Mouse (Mus musculus): ENCODE results near the gene Tatdn3. TPM values are rescaled to one million over a fixed set of nuclear protein-coding genes. Genes with fewer than 3 reads are reported as not detected.
A peak's percentile ranks its signal among the peaks of the same experiment; 100 is the strongest.

Tatdn3 gene
- total and polyA plus RNA-seq, 3 experiments: 1.6 to 50.0 (median 33.6) TPM

DNA sequence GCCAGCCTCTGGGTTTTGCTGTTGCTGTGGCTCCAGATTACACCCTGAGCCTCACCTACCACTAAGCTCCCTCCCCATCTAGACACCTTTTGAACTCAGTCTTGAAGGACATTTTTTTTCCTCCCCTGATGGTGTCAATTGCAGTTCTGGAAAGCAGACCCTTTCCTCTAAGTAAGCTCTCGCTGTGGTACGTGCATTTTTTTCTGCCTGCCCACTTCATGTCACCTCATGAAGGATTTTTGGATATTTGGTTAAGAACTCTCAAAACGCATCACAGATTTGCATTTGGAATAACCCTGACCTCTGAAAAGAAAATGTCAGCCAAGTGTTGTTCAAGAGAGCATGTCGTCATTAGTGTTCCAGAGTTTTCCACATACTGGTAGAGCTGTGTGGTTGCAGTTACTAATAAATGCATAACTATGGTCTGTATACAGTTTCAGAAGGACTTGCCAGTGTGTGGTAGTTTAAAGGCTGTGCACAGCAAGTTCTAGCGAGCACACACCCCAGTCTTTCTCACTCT, 37.1 kb upstream of the Tatdn3 start:
- DNase-seq (ENCODE audit: low spot score): no peak
- H3K4me3 ChIP-seq (ENCODE audit: low read depth, low read length): no peak overlapping the region
- no peaks in the 10 kb centered on the region for H3K36me3 ChIP-seq (replicated peaks)
- H3K4me1 ChIP-seq (ENCODE audit: insufficient read depth, low read depth, low read length): peaks cover 38% of the 10 kb centered on the region
- TF ChIP-seq GATA1 (IDR thresholded peaks at IDR 0.05; ENCODE audit: borderline replicate concordance, low read length) (no peak), POLR2AphosphoS5 (IDR thresholded peaks at IDR 0.05; ENCODE audit: insufficient replicate concordance, low read depth, low read length) (no peak), GATA2 (IDR thresholded peaks at IDR 0.05; ENCODE audit: borderline replicate concordance, low read depth, low read length) (no peak), TAL1 (conservative IDR thresholded peaks at IDR 0.05; ENCODE audit: low read depth, low read length) (no peak), CTCF (IDR thresholded peaks at IDR 0.05; ENCODE audit: low read depth, low read length) (no peak)
- peaks cover 50% of the 10 kb centered on the region for H3K27me3 ChIP-seq (ENCODE audit: insufficient read depth, low read length)
- peaks cover 5% of the 10 kb centered on the region for H3K9me3 ChIP-seq (replicated peaks)
- no peak for ATAC-seq (ENCODE audit: extremely low read depth, insufficient number of reproducible peaks, low FRiP score, poor library complexity, severe bottlenecking)

DNA sequence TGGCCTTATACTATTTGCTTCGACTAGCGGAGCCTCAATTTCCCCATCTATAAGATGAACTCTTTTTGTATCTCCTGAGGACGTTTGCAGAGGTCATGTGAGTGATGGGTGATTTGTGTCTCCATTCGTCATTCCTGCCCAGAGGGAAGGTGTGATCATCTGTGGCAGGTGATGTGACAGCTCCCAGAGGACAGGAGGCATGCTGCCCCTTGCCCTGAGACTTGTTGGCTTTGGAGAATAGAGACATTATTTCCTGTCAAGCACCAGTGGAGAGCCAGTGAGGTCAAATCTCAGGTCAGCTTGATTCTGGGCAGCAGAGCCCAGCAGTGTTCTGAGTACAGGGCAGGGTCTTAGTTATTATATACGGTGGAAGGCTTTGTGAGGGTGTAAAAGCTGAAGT, 36.4 kb upstream of the Tatdn3 start:
- H3K36me3 ChIP-seq (replicated peaks): no peaks in the 10 kb centered on the region
- TF ChIP-seq TAL1 (conservative IDR thresholded peaks at IDR 0.05; ENCODE audit: low read depth, low read length) (no peak), GATA2 (IDR thresholded peaks at IDR 0.05; ENCODE audit: borderline replicate concordance, low read depth, low read length) (no peak), POLR2AphosphoS5 (IDR thresholded peaks at IDR 0.05; ENCODE audit: insufficient replicate concordance, low read depth, low read length) (no peak), GATA1 (IDR thresholded peaks at IDR 0.05; ENCODE audit: borderline replicate concordance, low read length) (no peak), CTCF (IDR thresholded peaks at IDR 0.05; ENCODE audit: low read depth, low read length) (no peak)
- ATAC-seq (ENCODE audit: extremely low read depth, insufficient number of reproducible peaks, low FRiP score, poor library complexity, severe bottlenecking): no peak
- no peak for DNase-seq (ENCODE audit: low spot score)
- H3K27me3 ChIP-seq (ENCODE audit: insufficient read depth, low read length): peaks cover 45% of the 10 kb centered on the region
- peaks cover 5% of the 10 kb centered on the region for H3K9me3 ChIP-seq (replicated peaks)
- peaks cover 45% of the 10 kb centered on the region for H3K4me1 ChIP-seq (ENCODE audit: insufficient read depth, low read depth, low read length)
- no peak overlapping the region for H3K4me3 ChIP-seq (ENCODE audit: low read depth, low read length)

DNA sequence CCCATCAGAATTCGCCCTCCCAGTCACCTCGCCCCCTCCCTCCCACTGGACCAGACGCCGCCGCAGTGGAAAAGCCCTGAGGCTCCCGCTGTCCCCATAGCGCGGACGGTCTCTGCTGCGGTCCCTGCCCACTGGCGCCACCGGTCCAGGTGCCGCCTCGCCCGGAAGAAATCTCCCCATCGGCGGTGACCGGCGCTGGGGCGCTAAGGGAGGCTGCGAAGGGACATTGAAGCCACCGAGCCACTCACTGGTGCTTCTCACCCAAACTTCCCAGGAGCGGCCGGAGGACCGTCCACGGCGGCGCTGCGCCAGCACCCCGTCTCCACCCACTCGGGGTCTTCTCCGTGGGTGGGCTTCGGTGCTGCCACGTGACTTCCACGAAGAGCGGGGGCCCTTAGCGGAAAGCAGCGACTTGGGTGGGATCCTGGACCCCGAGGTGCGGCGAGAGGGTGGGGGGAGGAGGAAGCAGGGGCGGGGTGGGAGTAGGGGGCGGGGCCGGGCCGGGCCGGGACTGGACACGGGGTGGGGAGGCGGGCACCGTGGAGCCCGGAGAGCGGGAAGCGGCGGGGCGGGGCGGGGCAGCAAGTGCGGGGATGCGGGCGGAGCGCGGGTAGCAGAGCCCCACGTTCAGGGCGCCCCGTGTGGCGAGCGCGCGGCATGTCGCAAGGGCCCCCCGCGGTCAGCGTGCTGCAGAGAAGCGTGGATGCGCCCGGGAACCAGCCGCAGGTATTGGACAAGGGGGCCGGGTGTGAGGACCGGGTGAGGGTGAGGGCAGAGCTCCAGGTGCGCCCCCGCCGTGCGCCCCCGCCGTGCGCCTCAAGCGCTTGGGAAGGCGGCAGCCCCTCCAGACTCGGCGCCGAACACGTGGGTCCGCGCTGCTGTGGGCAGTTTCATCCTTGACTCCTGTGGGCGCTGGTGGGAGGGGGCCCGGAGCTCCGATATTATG, 35.3 kb upstream of the Tatdn3 start, which contains the start of gene Batf3:
Batf3 (plus strand) TSS at position 46 of the 946 bp plus-strand sequence.
- TF ChIP-seq GATA1 (IDR thresholded peaks at IDR 0.05; ENCODE audit: borderline replicate concordance, low read length) (no peak), CTCF (IDR thresholded peaks at IDR 0.05; ENCODE audit: low read depth, low read length) (no peak)
- ATAC-seq (ENCODE audit: extremely low read depth, insufficient number of reproducible peaks, low FRiP score, poor library complexity, severe bottlenecking) (no peak), DNase-seq (ENCODE audit: low spot score) (no peak)
- peaks cover 44% of the 10 kb centered on the region for H3K27me3 ChIP-seq (ENCODE audit: insufficient read depth, low read length)
- H3K4me1 ChIP-seq (ENCODE audit: insufficient read depth, low read depth, low read length): peaks cover 54% of the 10 kb centered on the region
- peak within 1 kb of the TSS; percentile 56; the same call in 1 of the 2 replicates for H3K4me3 ChIP-seq (ENCODE audit: low read depth, low read length)
- no peaks in the 10 kb centered on the region for H3K36me3 ChIP-seq (replicated peaks)
- H3K9me3 ChIP-seq (replicated peaks): peaks cover 5% of the 10 kb centered on the region

DNA sequence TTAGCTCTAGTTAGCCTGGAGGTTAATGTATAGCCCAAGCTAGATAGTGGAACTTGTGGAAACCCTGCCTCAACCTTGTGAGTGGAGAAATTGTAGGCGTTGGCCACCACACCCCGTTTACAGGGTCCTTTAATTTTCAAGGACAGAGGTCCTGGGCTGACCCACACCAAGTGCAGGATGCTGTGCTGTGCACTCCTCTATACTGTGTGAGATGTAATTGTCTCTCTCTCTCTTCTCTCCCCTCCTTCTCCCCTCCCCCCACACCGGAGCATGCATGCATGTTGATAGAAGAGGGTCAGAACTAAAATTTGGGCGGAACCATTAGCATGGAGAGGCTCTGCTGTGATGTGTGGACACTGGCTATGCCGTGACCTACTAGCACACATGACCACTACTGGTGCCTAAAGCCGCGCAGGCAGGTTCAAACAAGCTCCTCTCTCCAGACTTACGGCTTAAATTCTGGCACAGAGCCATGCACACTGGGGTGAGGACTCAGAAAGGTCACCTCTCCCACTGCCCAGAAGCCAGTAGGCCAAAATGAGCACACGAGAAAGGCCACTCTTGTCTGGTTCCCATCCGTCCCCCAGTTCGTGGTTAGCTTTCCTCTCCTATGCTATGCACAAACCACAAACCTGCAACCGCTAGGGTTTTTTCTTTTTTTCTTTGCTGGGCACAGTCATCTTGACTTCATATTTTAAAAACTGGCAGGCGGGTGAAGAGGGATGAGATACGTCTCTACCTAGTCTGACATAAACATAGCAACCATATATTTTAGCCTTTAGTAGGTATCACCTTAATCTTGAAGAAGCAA, 34.3 kb upstream of the Tatdn3 start:
- Histone ChIP-seq H3K27me3 (ENCODE audit: insufficient read depth, low read length) (peaks cover 39% of the 10 kb centered on the region), H3K4me3 (ENCODE audit: low read depth, low read length) (peak overlapping the region; percentile 17; the same call in 1 of the 2 replicates), H3K4me1 (ENCODE audit: insufficient read depth, low read depth, low read length) (peaks cover 55% of the 10 kb centered on the region), H3K36me3 (replicated peaks) (no peaks in the 10 kb centered on the region), H3K9me3 (replicated peaks) (peaks cover 5% of the 10 kb centered on the region)
- ATAC-seq (ENCODE audit: extremely low read depth, insufficient number of reproducible peaks, low FRiP score, poor library complexity, severe bottlenecking): no peak
- DNase-seq (ENCODE audit: low spot score): no peak
- no peak for TF ChIP-seq TAL1 (conservative IDR thresholded peaks at IDR 0.05; ENCODE audit: low read depth, low read length)
- no peak for TF ChIP-seq GATA1 (IDR thresholded peaks at IDR 0.05; ENCODE audit: borderline replicate concordance, low read length)
- TF ChIP-seq CTCF (IDR thresholded peaks at IDR 0.05; ENCODE audit: low read depth, low read length): no peak
- TF ChIP-seq GATA2 (IDR thresholded peaks at IDR 0.05; ENCODE audit: borderline replicate concordance, low read depth, low read length): no peak
- TF ChIP-seq POLR2AphosphoS5 (IDR thresholded peaks at IDR 0.05; ENCODE audit: insufficient replicate concordance, low read depth, low read length): no peak

DNA sequence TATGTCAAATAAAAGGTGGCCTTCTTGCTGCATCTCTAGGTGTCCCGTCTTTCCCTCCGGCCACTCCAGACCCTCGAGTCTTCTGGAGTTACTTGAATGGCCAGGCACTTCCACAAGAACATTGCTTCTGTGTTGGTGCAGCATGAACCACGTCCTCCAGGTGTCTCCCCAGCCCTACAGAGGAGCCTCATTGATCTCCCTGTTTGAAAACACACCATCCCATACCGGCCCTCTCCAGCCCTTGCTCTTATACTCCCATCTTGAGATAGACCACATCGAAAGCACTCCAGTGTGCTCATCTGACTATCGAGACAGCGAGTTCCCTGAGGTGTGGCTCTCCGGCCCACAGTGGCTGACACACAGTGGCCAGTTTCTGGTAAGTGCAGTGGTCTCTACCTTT, 32.3 kb upstream of the Tatdn3 start:
- no peaks in the 10 kb centered on the region for H3K9me3 ChIP-seq (replicated peaks)
- H3K4me3 ChIP-seq (ENCODE audit: low read depth, low read length): no peak overlapping the region
- H3K4me1 ChIP-seq (ENCODE audit: insufficient read depth, low read depth, low read length): peaks cover 71% of the 10 kb centered on the region
- H3K36me3 ChIP-seq (replicated peaks): no peaks in the 10 kb centered on the region
- ATAC-seq (ENCODE audit: extremely low read depth, insufficient number of reproducible peaks, low FRiP score, poor library complexity, severe bottlenecking): peak; percentile 29; the same call in 1 of the 2 replicates
- peaks cover 25% of the 10 kb centered on the region for H3K27me3 ChIP-seq (ENCODE audit: insufficient read depth, low read length)
- no peak for DNase-seq (ENCODE audit: low spot score)
- TF ChIP-seq POLR2AphosphoS5 (IDR thresholded peaks at IDR 0.05; ENCODE audit: insufficient replicate concordance, low read depth, low read length) (no peak), GATA1 (IDR thresholded peaks at IDR 0.05; ENCODE audit: borderline replicate concordance, low read length) (no peak), GATA2 (IDR thresholded peaks at IDR 0.05; ENCODE audit: borderline replicate concordance, low read depth, low read length) (no peak), TAL1 (conservative IDR thresholded peaks at IDR 0.05; ENCODE audit: low read depth, low read length) (no peak), CTCF (IDR thresholded peaks at IDR 0.05; ENCODE audit: low read depth, low read length) (no peak)

DNA sequence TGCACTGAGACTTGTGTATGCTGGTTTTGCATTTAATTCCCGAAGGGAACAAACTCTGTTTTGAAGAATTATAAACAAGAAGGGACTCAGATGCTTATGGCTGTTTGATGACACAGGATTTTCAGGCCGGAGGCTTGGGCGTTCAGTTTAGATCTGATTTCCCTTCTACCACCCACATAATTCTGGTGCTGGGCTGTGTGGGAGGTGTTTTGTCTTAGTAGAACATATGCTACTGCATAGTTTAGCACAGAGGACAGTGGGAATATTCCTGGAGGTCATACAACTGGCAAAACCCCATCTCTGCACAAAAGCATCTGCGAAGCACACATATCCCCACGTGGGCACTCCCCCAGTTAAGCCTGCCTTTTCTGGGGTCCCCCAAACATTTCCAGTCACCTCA, 30.8 kb upstream of the Tatdn3 start:
- Histone ChIP-seq H3K9me3 (replicated peaks) (no peaks in the 10 kb centered on the region), H3K4me3 (ENCODE audit: low read depth, low read length) (no peak overlapping the region), H3K27me3 (ENCODE audit: insufficient read depth, low read length) (peaks cover 13% of the 10 kb centered on the region), H3K36me3 (replicated peaks) (peaks cover 4% of the 10 kb centered on the region), H3K4me1 (ENCODE audit: insufficient read depth, low read depth, low read length) (peaks cover 81% of the 10 kb centered on the region)
- no peak for TF ChIP-seq GATA1 (IDR thresholded peaks at IDR 0.05; ENCODE audit: borderline replicate concordance, low read length)
- TF ChIP-seq POLR2AphosphoS5 (IDR thresholded peaks at IDR 0.05; ENCODE audit: insufficient replicate concordance, low read depth, low read length): no peak
- no peak for TF ChIP-seq GATA2 (IDR thresholded peaks at IDR 0.05; ENCODE audit: borderline replicate concordance, low read depth, low read length)
- no peak for TF ChIP-seq CTCF (IDR thresholded peaks at IDR 0.05; ENCODE audit: low read depth, low read length)
- TF ChIP-seq TAL1 (conservative IDR thresholded peaks at IDR 0.05; ENCODE audit: low read depth, low read length): no peak
- no peak for ATAC-seq (ENCODE audit: extremely low read depth, insufficient number of reproducible peaks, low FRiP score, poor library complexity, severe bottlenecking)
- DNase-seq (ENCODE audit: low spot score): no peak
